Mouse (Mus musculus): ENCODE results near the gene Tmem121b.

The Tmem121b gene

GRCm38 (mm10) chr6:120511212-120511611 is 17.6 kb upstream of the Tmem121b start:
- H3K36me3 ChIP-seq (ENCODE audit: control insufficient read depth, insufficient read depth, low read length, poor library complexity, severe bottlenecking) = peaks cover 8% of the 10 kb centered on the region
- no peak for DNase-seq (ENCODE audit: low read depth, low spot score)
- no peaks in the 10 kb centered on the region for H3K27me3 ChIP-seq (ENCODE audit: control insufficient read depth, insufficient read depth, low read length, poor library complexity, severe bottlenecking)

- peaks cover 8% of the 10 kb centered on the region for H3K36me3 ChIP-seq (ENCODE audit: control insufficient read depth, insufficient read depth, low read length, poor library complexity, severe bottlenecking)
- DNase-seq (ENCODE audit: low read depth, low spot score) = no peak
- H3K27me3 ChIP-seq (ENCODE audit: control insufficient read depth, insufficient read depth, low read length, poor library complexity, severe bottlenecking) = no peaks in the 10 kb centered on the region
Measured at GRCm38 (mm10) chr6:120510425-120510824, 16.8 kb upstream of the Tmem121b start.

DNA sequence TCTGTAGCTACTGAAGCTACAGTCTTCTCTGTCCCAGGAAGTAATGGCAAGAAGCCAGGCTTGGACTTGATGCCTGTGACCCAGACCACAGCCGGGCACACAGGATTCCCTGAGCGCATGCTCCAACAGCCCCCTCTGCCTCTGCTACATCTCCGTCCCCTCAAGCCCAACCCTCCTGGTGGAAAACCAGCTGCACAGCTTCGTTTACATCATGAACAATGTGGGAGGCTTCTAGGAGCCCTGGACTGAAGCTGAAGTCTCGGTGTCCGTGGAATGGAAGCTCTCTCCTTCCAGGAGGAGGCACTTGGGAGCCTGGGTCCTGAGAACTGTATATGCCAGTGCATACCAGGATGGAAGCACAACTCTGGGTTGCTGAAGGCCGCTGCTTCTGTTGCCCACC is 16.4 kb upstream of the Tmem121b start:
- Histone ChIP-seq H3K36me3 (ENCODE audit: control insufficient read depth, insufficient read depth, low read length, poor library complexity, severe bottlenecking) (peaks cover 8% of the 10 kb centered on the region), H3K27me3 (ENCODE audit: control insufficient read depth, insufficient read depth, low read length, poor library complexity, severe bottlenecking) (no peaks in the 10 kb centered on the region)
- DNase-seq (ENCODE audit: low read depth, low spot score) = no peak

DNA sequence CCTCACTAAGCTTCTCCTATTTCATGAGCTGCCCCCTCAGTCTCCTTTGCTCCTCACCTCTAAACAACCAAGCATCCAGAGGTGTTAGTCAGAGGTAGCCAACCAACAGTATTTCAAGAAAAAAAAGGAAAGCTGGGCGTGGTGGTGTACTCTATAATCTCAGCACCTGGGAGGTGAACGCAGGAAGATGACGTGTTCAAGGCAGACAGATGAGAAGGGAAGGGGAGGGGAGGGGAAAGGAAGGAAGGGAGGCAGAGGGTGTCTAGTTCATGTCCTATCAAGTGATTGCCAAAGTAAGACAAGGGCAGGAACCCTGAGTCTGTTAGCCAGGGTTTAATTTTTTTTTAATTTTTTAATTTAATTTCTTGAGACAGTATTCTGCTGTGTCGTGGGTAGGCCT is 15.0 kb upstream of the Tmem121b start:
- H3K36me3 ChIP-seq (ENCODE audit: control insufficient read depth, insufficient read depth, low read length, poor library complexity, severe bottlenecking) = peaks cover 6% of the 10 kb centered on the region
- no peak for DNase-seq (ENCODE audit: low read depth, low spot score)
- no peaks in the 10 kb centered on the region for H3K27me3 ChIP-seq (ENCODE audit: control insufficient read depth, insufficient read depth, low read length, poor library complexity, severe bottlenecking)

- DNase-seq (ENCODE audit: low read depth, low spot score) = no peak
- peaks cover 2% of the 10 kb centered on the region; the same call in 1 of the 2 replicates for H3K36me3 ChIP-seq (ENCODE audit: control insufficient read depth, insufficient read depth, low read length, poor library complexity, severe bottlenecking)
- H3K27me3 ChIP-seq (ENCODE audit: control insufficient read depth, insufficient read depth, low read length, poor library complexity, severe bottlenecking) = no peaks in the 10 kb centered on the region
Measured at GRCm38 (mm10) chr6:120505531-120505930, 11.9 kb upstream of the Tmem121b start.

- Histone ChIP-seq H3K27me3 (ENCODE audit: control insufficient read depth, insufficient read depth, low read length, poor library complexity, severe bottlenecking) (no peaks in the 10 kb centered on the region), H3K36me3 (ENCODE audit: control insufficient read depth, insufficient read depth, low read length, poor library complexity, severe bottlenecking) (peaks cover 2% of the 10 kb centered on the region; the same call in 1 of the 2 replicates)
- DNase-seq (ENCODE audit: low read depth, low spot score) = no peak
Measured at GRCm38 (mm10) chr6:120504051-120504450, 10.4 kb upstream of the Tmem121b start.

- no peaks in the 10 kb centered on the region; the same call in 1 of the 2 replicates for H3K27me3 ChIP-seq (ENCODE audit: control insufficient read depth, insufficient read depth, low read length, poor library complexity, severe bottlenecking)
- no peaks in the 10 kb centered on the region for H3K36me3 ChIP-seq (ENCODE audit: control insufficient read depth, insufficient read depth, low read length, poor library complexity, severe bottlenecking)
- DNase-seq (ENCODE audit: low read depth, low spot score) = no peak
Measured at GRCm38 (mm10) chr6:120496544-120496943, 2.9 kb upstream of the Tmem121b start.

DNA sequence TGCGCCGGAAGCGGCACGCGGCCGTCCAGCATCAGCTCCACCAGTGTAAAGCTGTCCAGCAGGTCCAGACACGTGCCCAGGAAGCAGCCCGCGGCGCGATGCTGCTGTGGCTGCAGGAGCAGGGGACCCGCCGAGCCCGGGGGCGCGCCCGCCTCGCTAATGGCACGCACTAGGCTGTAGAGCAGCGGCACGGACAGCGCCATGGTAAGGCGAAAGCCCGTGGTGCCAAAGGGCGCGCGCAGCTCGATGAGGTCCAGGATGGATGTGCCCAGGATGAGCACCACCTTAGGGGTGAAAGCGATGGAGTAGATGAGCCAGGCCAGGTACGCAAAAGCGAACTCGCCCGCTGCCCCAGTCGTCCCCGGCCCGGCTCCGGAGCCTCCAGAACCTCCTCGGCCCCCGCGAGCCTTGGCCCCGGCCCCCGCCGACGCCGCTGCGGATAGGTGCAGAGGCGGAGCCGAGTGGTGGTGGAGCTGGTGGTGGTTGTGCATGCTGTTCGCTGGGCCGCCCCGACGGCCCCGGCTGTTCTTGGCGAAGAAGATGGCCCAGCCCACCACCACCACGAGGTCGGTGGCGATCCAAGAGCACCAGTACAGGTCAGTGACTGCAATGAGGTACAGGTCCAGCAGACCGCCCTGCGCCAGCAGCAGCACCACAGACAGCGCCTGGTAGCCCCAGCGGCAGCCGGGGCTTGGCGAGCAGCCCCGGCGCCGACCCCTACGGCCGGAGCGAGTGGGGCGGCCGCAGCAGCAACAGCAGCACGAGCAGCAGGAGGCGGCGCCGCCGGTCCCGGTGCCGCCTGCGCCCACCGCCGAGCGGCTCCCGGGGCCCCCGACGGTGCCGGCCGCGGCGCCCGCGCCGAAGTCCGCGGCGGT is 871 bp downstream of the Tmem121b start:
- no peaks in the 10 kb centered on the region; the same call in 1 of the 2 replicates for H3K27me3 ChIP-seq (ENCODE audit: control insufficient read depth, insufficient read depth, low read length, poor library complexity, severe bottlenecking)
- peak; percentile 62 for DNase-seq (ENCODE audit: low read depth, low spot score)
- H3K36me3 ChIP-seq (ENCODE audit: control insufficient read depth, insufficient read depth, low read length, poor library complexity, severe bottlenecking) = no peaks in the 10 kb centered on the region

GRCm38 (mm10) chr6:120491862-120492498 is 1.6 kb downstream of the Tmem121b start:
- no peaks in the 10 kb centered on the region; the same call in 1 of the 2 replicates for H3K27me3 ChIP-seq (ENCODE audit: control insufficient read depth, insufficient read depth, low read length, poor library complexity, severe bottlenecking)
- no peaks in the 10 kb centered on the region for H3K36me3 ChIP-seq (ENCODE audit: control insufficient read depth, insufficient read depth, low read length, poor library complexity, severe bottlenecking)
- no peak for DNase-seq (ENCODE audit: low read depth, low spot score)

DNA sequence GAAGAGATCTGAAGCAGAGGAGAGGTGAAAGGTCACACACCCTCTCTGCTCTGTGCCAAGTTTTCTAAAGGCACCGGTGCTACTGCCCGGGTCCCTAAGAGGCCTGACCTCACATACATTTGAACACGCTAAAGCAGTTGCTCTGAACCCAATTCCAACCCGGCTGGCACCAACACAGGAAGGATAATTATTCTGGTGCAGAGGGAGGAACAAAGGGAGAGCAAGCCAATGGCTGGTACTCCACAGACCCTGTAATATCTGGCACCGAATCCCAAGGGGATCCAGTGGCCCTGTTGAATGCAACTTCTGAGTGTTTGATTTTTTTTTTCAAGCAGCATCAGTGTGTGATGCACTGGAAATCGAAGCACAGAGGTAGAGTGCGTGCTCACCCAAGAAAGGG is 2.5 kb downstream of the Tmem121b start:
- DNase-seq (ENCODE audit: low read depth, low spot score) = no peak
- no peaks in the 10 kb centered on the region; the same call in 1 of the 2 replicates for H3K27me3 ChIP-seq (ENCODE audit: control insufficient read depth, insufficient read depth, low read length, poor library complexity, severe bottlenecking)
- H3K36me3 ChIP-seq (ENCODE audit: control insufficient read depth, insufficient read depth, low read length, poor library complexity, severe bottlenecking) = no peaks in the 10 kb centered on the region

GRCm38 (mm10) chr6:120489461-120489860 is 4.1 kb downstream of the Tmem121b start:
- DNase-seq (ENCODE audit: low read depth, low spot score) = no peak
- H3K36me3 ChIP-seq (ENCODE audit: control insufficient read depth, insufficient read depth, low read length, poor library complexity, severe bottlenecking) = no peaks in the 10 kb centered on the region
- no peaks in the 10 kb centered on the region; the same call in 1 of the 2 replicates for H3K27me3 ChIP-seq (ENCODE audit: control insufficient read depth, insufficient read depth, low read length, poor library complexity, severe bottlenecking)

DNA sequence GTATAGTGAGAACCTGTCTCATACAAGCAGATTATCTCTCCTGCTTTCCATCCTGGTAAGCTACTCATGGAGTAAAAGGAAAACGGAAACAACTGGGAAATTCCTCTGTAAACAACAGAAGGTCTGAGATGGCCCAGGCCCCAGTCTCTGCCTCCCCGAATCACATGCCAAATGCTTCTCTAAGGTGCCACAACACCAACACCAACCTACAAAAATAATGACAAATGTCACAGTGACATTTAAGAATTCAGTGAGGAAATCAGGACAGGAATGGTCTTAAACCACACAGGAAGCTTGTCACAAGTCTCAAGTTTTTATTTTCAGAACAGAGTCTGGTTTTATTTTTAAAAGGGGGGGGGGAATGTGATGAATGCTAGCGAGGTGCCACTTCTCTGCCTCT is 5.0 kb downstream of the Tmem121b start:
- Histone ChIP-seq H3K36me3 (ENCODE audit: control insufficient read depth, insufficient read depth, low read length, poor library complexity, severe bottlenecking) (no peaks in the 10 kb centered on the region), H3K27me3 (ENCODE audit: control insufficient read depth, insufficient read depth, low read length, poor library complexity, severe bottlenecking) (no peaks in the 10 kb centered on the region; the same call in 1 of the 2 replicates)
- no peak for DNase-seq (ENCODE audit: low read depth, low spot score)

GRCm38 (mm10) chr6:120486051-120486510 is 7.5 kb downstream of the Tmem121b start:
- DNase-seq (ENCODE audit: low read depth, low spot score) = peak; percentile 30
- Histone ChIP-seq H3K27me3 (ENCODE audit: control insufficient read depth, insufficient read depth, low read length, poor library complexity, severe bottlenecking) (no peaks in the 10 kb centered on the region), H3K36me3 (ENCODE audit: control insufficient read depth, insufficient read depth, low read length, poor library complexity, severe bottlenecking) (peaks cover 11% of the 10 kb centered on the region)

DNA sequence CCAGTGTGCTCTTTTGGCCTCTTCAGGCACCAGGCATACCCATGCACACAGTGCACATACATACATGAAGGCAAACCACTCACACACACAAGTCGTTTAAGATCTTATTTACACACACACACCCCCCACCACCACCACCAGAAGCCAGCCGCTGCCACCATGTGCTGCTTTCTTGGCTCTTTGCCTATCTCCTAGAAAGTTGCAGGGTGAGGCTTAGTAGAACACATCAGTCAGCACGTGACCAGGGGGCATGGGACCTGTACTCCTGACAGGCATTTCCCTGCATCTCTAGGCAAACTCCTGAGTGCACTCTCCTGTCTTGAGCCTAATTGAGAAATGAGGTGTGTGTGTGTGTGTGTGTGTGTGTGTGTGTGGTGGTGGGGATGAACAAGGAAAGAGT is 8.6 kb downstream of the Tmem121b start:
- Histone ChIP-seq H3K27me3 (ENCODE audit: control insufficient read depth, insufficient read depth, low read length, poor library complexity, severe bottlenecking) (no peaks in the 10 kb centered on the region), H3K36me3 (ENCODE audit: control insufficient read depth, insufficient read depth, low read length, poor library complexity, severe bottlenecking) (peaks cover 14% of the 10 kb centered on the region)
- no peak for DNase-seq (ENCODE audit: low read depth, low spot score)

DNA sequence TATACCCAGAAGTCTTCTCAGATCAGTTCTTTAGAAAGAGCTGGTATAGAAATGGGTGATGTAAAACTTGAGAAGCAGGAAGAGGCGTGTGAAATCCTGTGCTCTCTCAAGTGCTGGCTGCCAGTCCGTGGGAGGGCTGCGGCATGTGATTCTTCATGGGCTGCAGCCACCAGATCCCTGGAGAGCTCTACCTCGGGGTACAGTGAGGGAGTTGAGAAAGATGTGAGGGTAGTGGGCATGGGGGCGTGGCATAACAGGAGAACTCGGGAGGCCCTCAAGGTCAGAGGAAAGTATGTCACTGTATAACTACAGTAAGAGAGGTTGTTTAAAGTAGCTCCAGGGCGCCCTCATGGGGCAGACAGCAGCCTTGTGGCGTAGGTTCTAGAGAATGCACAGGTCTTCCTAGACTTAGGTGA is 10.4 kb downstream of the Tmem121b start:
- H3K36me3 ChIP-seq (ENCODE audit: control insufficient read depth, insufficient read depth, low read length, poor library complexity, severe bottlenecking) = peaks cover 26% of the 10 kb centered on the region
- peak; percentile 77 for DNase-seq (ENCODE audit: low read depth, low spot score)
- H3K27me3 ChIP-seq (ENCODE audit: control insufficient read depth, insufficient read depth, low read length, poor library complexity, severe bottlenecking) = no peaks in the 10 kb centered on the region

Measured in splenic B cell, adult 2 months (primary cell).